Mouse (Mus musculus): ENCODE results near the gene Sp2. TPM values are rescaled to one million over a fixed set of nuclear protein-coding genes. Genes with fewer than 3 reads are reported as not detected.

Gene Sp2
- 7.3 and 8.8 TPM in 2 replicates for total RNA-seq (2014; rRNA removed)
- polyA plus RNA-seq (2015; fragmentation: Nextera tagmentation; extraction: Ambion mirVana), result 11.9 and 14.4 TPM in 2 replicates

DNA sequence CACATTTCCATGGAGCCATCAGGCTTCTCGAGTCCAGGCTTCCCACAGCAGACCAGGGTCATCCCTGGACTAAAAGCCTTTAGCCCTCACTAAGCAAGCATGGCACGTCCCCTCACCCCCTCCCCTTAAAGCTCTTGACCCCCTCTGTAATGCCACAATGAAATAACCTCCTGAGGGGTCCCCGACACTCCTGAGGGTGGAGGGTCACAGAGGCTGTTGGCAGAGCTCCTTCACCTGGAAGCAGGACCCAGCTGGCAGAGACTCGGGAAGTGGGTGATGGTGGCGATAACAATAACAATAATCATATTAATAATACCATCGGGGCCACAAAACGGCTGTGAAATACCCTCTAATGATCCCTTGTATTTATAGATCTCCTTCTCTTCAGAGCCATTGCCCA, at the start of gene Sp2:
Gene Sp2, minus strand, starts transcription at position 101 of the 400 bp plus-strand sequence.
- Histone ChIP-seq H3K9me3 (ENCODE audit: low read length) (no peaks in the 10 kb centered on the region), H3K36me3 (ENCODE audit: insufficient read depth, low read length) (no peaks in the 10 kb centered on the region), H3K27ac (no peak within 1 kb of the TSS), H3K4me2 (ENCODE audit: low read depth, low read length) (no peak within 1 kb of the TSS), H3K9ac (replicated peaks; ENCODE audit: low read length) (no peak within 1 kb of the TSS), H3K27me3 (ENCODE audit: insufficient read depth, low read length) (0 out of 2 replicates have a peak, but pooled peaks cover 5% of the 10 kb centered on the region), H3K4me1 (ENCODE audit: insufficient read depth, low read length) (peaks cover 3% of the 10 kb centered on the region; the same call in 1 of the 2 replicates), H3K4me3 (ENCODE audit: low read length) (no peak within 1 kb of the TSS)
- TF ChIP-seq CTCF (IDR thresholded peaks at IDR 0.05; ENCODE audit: low read depth), result no peak
- ATAC-seq, result no peak
- 73% methylated on average over 7 of the region's 7 CpGs for WGBS
- DNase-seq (ENCODE audit: low spot score), result no peak

DNA sequence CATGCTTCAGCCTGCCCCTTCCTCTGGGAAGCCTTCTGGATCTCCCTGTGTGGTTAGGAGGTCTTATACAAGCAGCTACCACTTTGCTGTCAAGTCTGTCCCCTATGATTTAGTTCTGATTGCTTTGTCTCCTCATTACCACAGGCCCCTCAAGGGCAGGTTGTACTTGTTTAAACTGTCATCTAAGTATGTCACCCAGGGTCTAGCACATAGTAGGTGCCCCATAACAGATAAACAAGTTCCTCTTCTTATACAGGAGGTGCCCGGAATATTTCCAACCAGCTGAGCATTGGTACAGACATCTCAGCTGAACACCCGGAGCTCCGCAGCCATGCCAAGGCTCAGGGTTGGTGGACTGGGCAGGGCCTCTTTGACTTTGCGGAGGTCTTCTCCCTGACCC, 49.7 kb upstream of the Sp2 start:
- ATAC-seq (no peak), DNase-seq (ENCODE audit: low spot score) (no peak)
- H3K9ac ChIP-seq (replicated peaks; ENCODE audit: low read length), result no peak overlapping the region
- H3K4me1 ChIP-seq (ENCODE audit: insufficient read depth, low read length), result no peaks in the 10 kb centered on the region
- no peaks in the 10 kb centered on the region for H3K36me3 ChIP-seq (ENCODE audit: insufficient read depth, low read length)
- TF ChIP-seq CTCF (IDR thresholded peaks at IDR 0.05; ENCODE audit: low read depth), result no peak
- H3K27ac ChIP-seq, result no peak overlapping the region
- WGBS, result 93% methylated on average over 4 of the region's 4 CpGs
- H3K27me3 ChIP-seq (ENCODE audit: insufficient read depth, low read length), result no peaks in the 10 kb centered on the region
- H3K9me3 ChIP-seq (ENCODE audit: low read length), result no peaks in the 10 kb centered on the region
- no peak overlapping the region for H3K4me3 ChIP-seq (ENCODE audit: low read length)
- no peak overlapping the region for H3K4me2 ChIP-seq (ENCODE audit: low read depth, low read length)

DNA sequence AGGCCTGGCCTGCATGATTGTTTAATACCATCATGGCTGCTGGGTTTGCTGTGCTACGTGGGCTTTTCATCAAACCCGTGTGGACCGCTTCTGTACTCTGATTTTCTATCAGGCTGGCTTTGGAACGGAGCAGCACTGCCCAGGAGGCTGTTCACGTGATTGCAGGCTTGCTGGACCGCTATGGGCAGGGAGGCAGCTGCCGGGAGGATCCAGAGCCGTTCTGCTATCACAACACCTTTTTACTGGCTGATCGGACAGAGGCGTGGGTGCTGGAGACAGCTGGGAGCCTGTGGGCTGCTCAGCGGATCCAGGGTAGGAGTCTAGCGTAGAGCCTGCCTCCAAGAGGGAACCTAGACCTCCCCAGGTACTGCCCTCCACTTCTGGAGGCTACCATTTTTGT, 49.2 kb upstream of the Sp2 start:
- no peak for ATAC-seq
- no peak overlapping the region for H3K4me2 ChIP-seq (ENCODE audit: low read depth, low read length)

DNA sequence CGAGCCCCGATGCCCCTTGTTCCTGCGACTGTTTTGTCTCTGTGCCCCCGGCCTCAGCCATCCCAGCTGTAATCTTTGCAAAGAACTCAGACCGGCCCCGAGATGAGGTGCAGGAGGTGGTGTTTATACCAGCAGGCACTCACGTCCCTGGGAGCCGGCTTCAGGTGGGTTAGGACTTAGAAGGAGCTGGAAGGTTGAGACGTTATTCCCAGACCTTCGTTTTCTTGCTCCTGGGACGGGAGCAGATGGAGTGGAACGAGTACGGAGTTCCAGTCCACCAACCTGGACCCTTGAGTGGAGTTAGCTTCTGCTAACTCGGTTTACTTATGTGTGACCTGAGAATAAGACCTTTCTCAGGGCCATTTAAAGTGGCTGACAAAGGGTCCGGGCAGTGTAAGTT, 47.7 kb upstream of the Sp2 start:
- WGBS, result 17% methylated on average over 15 of the region's 15 CpGs
- no peaks in the 10 kb centered on the region for H3K36me3 ChIP-seq (ENCODE audit: insufficient read depth, low read length)
- 0 out of 2 replicates have a peak, but pooled peaks cover 2% of the 10 kb centered on the region for H3K27me3 ChIP-seq (ENCODE audit: insufficient read depth, low read length)
- DNase-seq (ENCODE audit: low spot score) (no peak), ATAC-seq (no peak)
- no peaks in the 10 kb centered on the region for H3K9me3 ChIP-seq (ENCODE audit: low read length)
- no peaks in the 10 kb centered on the region for H3K4me1 ChIP-seq (ENCODE audit: insufficient read depth, low read length)
- peak overlapping the region; percentile 75 for H3K4me2 ChIP-seq (ENCODE audit: low read depth, low read length)
- peak overlapping the region; percentile 51; the same call in 1 of the 2 replicates for H3K27ac ChIP-seq
- TF ChIP-seq CTCF (IDR thresholded peaks at IDR 0.05; ENCODE audit: low read depth), result no peak
- H3K9ac ChIP-seq (replicated peaks; ENCODE audit: low read length), result peak overlapping the region; percentile 52
- H3K4me3 ChIP-seq (ENCODE audit: low read length), result peak overlapping the region; percentile 48

More for the DNA sequence above, 49.2 kb upstream of the Sp2 start:
- no peak for TF ChIP-seq CTCF (IDR thresholded peaks at IDR 0.05; ENCODE audit: low read depth)
- H3K27ac ChIP-seq, result no peak overlapping the region
- 81% methylated on average over 12 of the region's 12 CpGs for WGBS
- H3K27me3 ChIP-seq (ENCODE audit: insufficient read depth, low read length), result no peaks in the 10 kb centered on the region
- H3K9me3 ChIP-seq (ENCODE audit: low read length), result no peaks in the 10 kb centered on the region
- no peak for DNase-seq (ENCODE audit: low spot score)
- H3K9ac ChIP-seq (replicated peaks; ENCODE audit: low read length), result no peak overlapping the region
- H3K36me3 ChIP-seq (ENCODE audit: insufficient read depth, low read length), result no peaks in the 10 kb centered on the region
- H3K4me1 ChIP-seq (ENCODE audit: insufficient read depth, low read length), result no peaks in the 10 kb centered on the region
- H3K4me3 ChIP-seq (ENCODE audit: low read length), result no peak overlapping the region

DNA sequence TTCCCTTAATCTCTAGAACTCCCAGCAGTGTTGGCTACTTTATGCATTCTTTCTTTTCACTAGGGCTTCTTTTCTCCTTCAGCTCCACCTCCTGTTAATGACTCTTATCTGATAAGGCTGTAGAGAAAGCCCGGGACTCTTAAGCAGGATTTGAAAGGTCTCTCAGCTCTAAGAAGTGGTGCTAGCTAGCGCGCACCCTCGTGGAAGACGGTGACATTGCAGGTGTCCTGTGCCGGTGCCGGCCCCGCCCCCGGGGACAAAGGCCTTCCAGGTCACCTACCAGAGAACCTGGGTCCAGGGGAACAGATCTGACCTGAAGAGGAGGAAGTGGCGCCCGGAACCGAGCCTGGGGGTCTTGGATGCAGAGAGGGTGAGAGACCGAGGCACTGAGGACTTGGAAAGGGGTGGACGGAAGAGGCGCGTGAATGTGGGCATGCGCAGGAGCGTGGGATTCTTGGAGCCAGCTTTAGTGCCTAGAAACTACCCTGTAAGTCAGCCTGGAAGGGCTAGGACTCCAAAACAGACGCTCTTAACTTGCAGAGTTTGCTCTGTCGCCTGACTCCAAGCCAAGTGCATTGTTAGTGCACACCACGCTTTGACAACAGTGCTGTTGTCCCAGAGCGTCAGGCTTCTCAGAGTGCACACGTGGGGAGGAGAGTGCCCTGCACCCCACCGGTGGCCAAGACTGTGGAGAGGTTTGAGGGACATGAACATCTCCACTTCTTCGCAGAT, 47.1 kb upstream of the Sp2 start, which contains the start of gene Scrn2:
Gene Scrn2, plus strand, starts transcription at position 253 of the 732 bp plus-strand sequence.
- no peaks in the 10 kb centered on the region for H3K4me1 ChIP-seq (ENCODE audit: insufficient read depth, low read length)
- ATAC-seq, result peak; percentile 86
- peak within 1 kb of the TSS; percentile 52 for H3K9ac ChIP-seq (replicated peaks; ENCODE audit: low read length)
- H3K9me3 ChIP-seq (ENCODE audit: low read length), result no peaks in the 10 kb centered on the region
- WGBS, result under 1% methylated on average over 25 of the region's 25 CpGs
- peak within 1 kb of the TSS; percentile 48 for H3K4me3 ChIP-seq (ENCODE audit: low read length)
- H3K27ac ChIP-seq, result peak within 1 kb of the TSS; percentile 51; the same call in 1 of the 2 replicates
- 0 out of 2 replicates have a peak, but pooled peaks cover 8% of the 10 kb centered on the region for H3K27me3 ChIP-seq (ENCODE audit: insufficient read depth, low read length)
- no peaks in the 10 kb centered on the region for H3K36me3 ChIP-seq (ENCODE audit: insufficient read depth, low read length)
- peak; percentile 87 for DNase-seq (ENCODE audit: low spot score)
- peak; percentile 90 for TF ChIP-seq CTCF (IDR thresholded peaks at IDR 0.05; ENCODE audit: low read depth)
- peak within 1 kb of the TSS; percentile 75 for H3K4me2 ChIP-seq (ENCODE audit: low read depth, low read length)

DNA sequence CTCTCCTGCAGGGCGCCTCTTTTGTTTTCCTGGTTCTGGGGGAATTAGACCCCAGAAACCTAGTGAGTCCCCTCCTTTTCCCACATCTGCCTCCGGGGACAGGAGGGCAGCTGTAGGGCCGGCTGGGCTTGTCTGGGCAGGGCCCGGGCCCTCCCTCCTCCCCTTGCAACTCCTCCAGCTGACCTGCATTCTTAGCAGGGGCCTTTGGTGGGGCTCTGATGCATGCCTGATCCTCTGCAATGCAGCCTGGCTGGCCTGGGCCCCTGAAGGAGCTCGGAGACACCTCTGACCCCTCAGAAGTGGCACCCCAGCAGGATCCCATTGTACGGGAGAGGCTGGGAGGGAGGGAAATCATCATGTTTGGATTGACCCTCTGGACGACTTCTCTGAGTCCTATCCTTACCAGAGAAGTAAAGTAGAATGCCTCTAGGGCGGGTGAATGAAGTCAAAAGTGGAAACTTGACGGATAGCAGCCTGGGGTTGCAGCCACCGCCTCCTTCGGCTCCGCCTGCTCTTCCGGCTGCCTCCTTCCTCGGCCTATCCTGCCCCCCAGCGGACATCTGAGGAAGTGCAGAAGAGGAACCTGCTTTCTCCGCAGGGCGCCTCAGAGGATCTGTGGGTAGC, 43.1 kb upstream of the Sp2 start:
- TF ChIP-seq CTCF (IDR thresholded peaks at IDR 0.05; ENCODE audit: low read depth), result peak; percentile 98
- WGBS, result 3% methylated on average over 17 of the region's 17 CpGs
- ATAC-seq (no peak; the same call in 1 of the 2 replicates), DNase-seq (ENCODE audit: low spot score) (peak; percentile 90)
- Histone ChIP-seq H3K9me3 (ENCODE audit: low read length) (no peaks in the 10 kb centered on the region), H3K9ac (replicated peaks; ENCODE audit: low read length) (peak overlapping the region; percentile 4; the same call in 1 of the 2 replicates), H3K4me1 (ENCODE audit: insufficient read depth, low read length) (no peaks in the 10 kb centered on the region), H3K4me3 (ENCODE audit: low read length) (peak overlapping the region; percentile 18; the same call in 1 of the 2 replicates), H3K27me3 (ENCODE audit: insufficient read depth, low read length) (peaks cover 41% of the 10 kb centered on the region), H3K4me2 (ENCODE audit: low read depth, low read length) (peak overlapping the region; percentile 42), H3K36me3 (ENCODE audit: insufficient read depth, low read length) (no peaks in the 10 kb centered on the region), H3K27ac (peak overlapping the region; percentile 41; the same call in 1 of the 2 replicates)

Data from hindbrain, postnatal 0 days (tissue).